Mouse (Mus musculus) midbrain, postnatal 0 days (tissue): Measurements from ENCODE around the gene Wipi1. TPM values are rescaled to one million over a fixed set of nuclear protein-coding genes. Genes with fewer than 3 reads are reported as not detected.

ENCODE experiments used
- ATAC-seq: fragments of 200-750 bp; cut with Nextera tagmentation; 2 replicates; pipeline ENCODE4 v1.8.0; 2017; ENCODE audit warnings: moderate number of reproducible peaks, mild to moderate bottlenecking, moderate TSS enrichment, moderate library complexity; ENCODE audit not compliant: low FRiP score
- DNase-seq: peaks from one replicate; pipeline ENCODE4 v3.0.0-alpha.2; 2015; ENCODE audit warnings: low spot score
- H3K27ac ChIP-seq: fragments of 300-500 bp; sonication (generic); 2 replicates; pipeline ENCODE4 v1.5.1; 2014; ENCODE audit warnings: low read depth, mild to moderate bottlenecking, low read length, mixed read lengths
- H3K27me3 ChIP-seq: fragments of 300-500 bp; sonication (generic); 2 replicates; pipeline ENCODE4 v1.6.1; 2014; ENCODE audit warnings: low read length, control low read depth, mixed read lengths; ENCODE audit not compliant: insufficient read depth
- H3K36me3 ChIP-seq: fragments of 300-500 bp; sonication (generic); 2 replicates; pipeline ENCODE4 v1.6.1; 2014; ENCODE audit warnings: low read length, control low read depth, mixed read lengths; ENCODE audit not compliant: insufficient read depth
- H3K4me1 ChIP-seq: fragments of 300-500 bp; sonication (generic); 2 replicates; pipeline ENCODE4 v1.6.1; 2014; ENCODE audit warnings: mild to moderate bottlenecking, control low read depth, antibody characterized with exemption, low read length, mixed read lengths; ENCODE audit not compliant: insufficient read depth
- H3K4me2 ChIP-seq: fragments of 300-500 bp; sonication (generic); 2 replicates; pipeline ENCODE4 v1.6.1; 2014; ENCODE audit warnings: low read depth, mild to moderate bottlenecking, low read length, mixed read lengths; ENCODE audit not compliant: poor library complexity, severe bottlenecking
- H3K4me3 ChIP-seq: fragments of 300-500 bp; sonication (generic); 2 replicates; pipeline ENCODE4 v1.5.1; 2014; ENCODE audit warnings: low read depth, mild to moderate bottlenecking, low read length, moderate library complexity
- H3K9ac ChIP-seq: fragments of 300-500 bp; sonication (generic); replicated peaks from 2 replicates; pipeline ENCODE4 v1.6.1; 2014; ENCODE audit warnings: mild to moderate bottlenecking, low read length, moderate library complexity, mixed read lengths; ENCODE audit not compliant: poor library complexity, severe bottlenecking
- H3K9me3 ChIP-seq: fragments of 300-500 bp; sonication (generic); 2 replicates; pipeline ENCODE4 v1.6.1; 2016; ENCODE audit warnings: low read length, control low read depth
- CTCF ChIP-seq: IDR thresholded peaks from 2 replicates; pipeline ENCODE4 v1.5.1; 2016; ENCODE audit warnings: antibody characterized with exemption, mild to moderate bottlenecking
- WGBS: fragments of 180-500 bp; shearing (Covaris S2); extraction: QIAGEN DNeasy Blood & Tissue Kit; methylation state at CpG from one replicate; pipeline ENCODE4 v1.1.7; 2014; 5-methylcytosine and 5-hydroxymethylcytosine counted together
- polyA plus RNA-seq: library from polyadenylated mRNA; unstranded; fragments of >200 nt; fragmentation: Nextera tagmentation; extraction: Ambion mirVana; gene quantifications from 2 replicates; pipeline ENCODE4 v1.2.1, GENCODE M21; 2015
- total RNA-seq: library from RNA; depleted of rRNA; stranded (reverse); fragments of >200 nt; gene quantifications from 2 replicates; pipeline ENCODE4 v1.2.3, GENCODE M21; 2014

Gene Wipi1
- total and polyA plus RNA-seq, 2 experiments from 2014 or later = 12.7 to 18.3 TPM

GRCm38 (mm10) chr11:109608976-109609625, 2.7 kb downstream of the Wipi1 start:
- Histone ChIP-seq H3K36me3 (no peaks in the 10 kb centered on the region), H3K4me3 (no peak overlapping the region), H3K27ac (no peak overlapping the region), H3K27me3 (no peaks in the 10 kb centered on the region), H3K9me3 (no peaks in the 10 kb centered on the region), H3K4me2 (no peak overlapping the region), H3K4me1 (peaks cover 6% of the 10 kb centered on the region), H3K9ac (no peak overlapping the region)
- no peak for DNase-seq
- no peak for TF ChIP-seq CTCF
- no peak for ATAC-seq
- WGBS = 58% methylated on average over 6 of the region's 6 CpGs

GRCm38 (mm10) chr11:109607600-109607999, 4.2 kb downstream of the Wipi1 start:
- H3K4me1 ChIP-seq = peaks cover 6% of the 10 kb centered on the region
- H3K4me2 ChIP-seq = no peak overlapping the region
- ATAC-seq = no peak
- H3K4me3 ChIP-seq = no peak overlapping the region
- no peak for TF ChIP-seq CTCF
- no peak for DNase-seq
- no peak overlapping the region for H3K9ac ChIP-seq
- no peaks in the 10 kb centered on the region for H3K9me3 ChIP-seq
- H3K27me3 ChIP-seq = no peaks in the 10 kb centered on the region
- no peak overlapping the region for H3K27ac ChIP-seq
- no peaks in the 10 kb centered on the region for H3K36me3 ChIP-seq
- 78% methylated on average over 6 of the region's 6 CpGs for WGBS

- H3K9me3 ChIP-seq = no peaks in the 10 kb centered on the region
- no peaks in the 10 kb centered on the region for H3K27me3 ChIP-seq
- ATAC-seq (no peak), DNase-seq (no peak)
- no peak overlapping the region for H3K4me2 ChIP-seq
- TF ChIP-seq CTCF = no peak
- no peak overlapping the region for H3K27ac ChIP-seq
- H3K9ac ChIP-seq = no peak overlapping the region
- H3K4me1 ChIP-seq = no peaks in the 10 kb centered on the region
- H3K4me3 ChIP-seq = no peak overlapping the region
- WGBS = 88% methylated on average over 12 of the region's 12 CpGs
- peaks cover 10% of the 10 kb centered on the region for H3K36me3 ChIP-seq
Observed at GRCm38 (mm10) chr11:109598778-109599570, 12.8 kb downstream of the Wipi1 start.

GRCm38 (mm10) chr11:109594761-109595160, 17.0 kb downstream of the Wipi1 start:
- H3K4me3 ChIP-seq = no peak overlapping the region
- ATAC-seq = no peak
- no peak for TF ChIP-seq CTCF
- WGBS = 91% methylated on average over 8 of the region's 8 CpGs
- H3K9ac ChIP-seq = no peak overlapping the region
- H3K36me3 ChIP-seq = peaks cover 10% of the 10 kb centered on the region
- H3K27ac ChIP-seq = no peak overlapping the region
- no peaks in the 10 kb centered on the region for H3K4me1 ChIP-seq
- H3K27me3 ChIP-seq = no peaks in the 10 kb centered on the region
- no peak overlapping the region for H3K4me2 ChIP-seq
- no peaks in the 10 kb centered on the region for H3K9me3 ChIP-seq
- DNase-seq = no peak

- Histone ChIP-seq H3K36me3 (peaks cover 4% of the 10 kb centered on the region; the same call in 1 of the 2 replicates), H3K9ac (no peak overlapping the region), H3K4me3 (no peak overlapping the region), H3K9me3 (no peaks in the 10 kb centered on the region), H3K4me1 (no peaks in the 10 kb centered on the region), H3K27ac (no peak overlapping the region), H3K27me3 (no peaks in the 10 kb centered on the region), H3K4me2 (no peak overlapping the region)
- DNase-seq (no peak), ATAC-seq (no peak)
- no peak for TF ChIP-seq CTCF
- WGBS = 78% methylated on average over 6 of the region's 6 CpGs
Observed at GRCm38 (mm10) chr11:109593200-109593981, 18.4 kb downstream of the Wipi1 start.
